Mouse (Mus musculus) layer of hippocampus, adult 8-10 months (tissue): ENCODE measurements around the gene AI413582. TPM values are rescaled to one million over a fixed set of nuclear protein-coding genes. Genes with fewer than 3 reads are reported as not detected.

Source experiments
- DNase-seq, 2 experiments: peaks; one replicate each; pipeline ENCODE4 v3.0.0; 2022; ENCODE audit warnings: low spot score in 2 of 2
- total RNA-seq, 4 experiments: library from RNA; stranded (reverse); gene quantifications; 2 replicates each; pipeline ENCODE4 v1.2.4; 2022

Gene AI413582
- total RNA-seq, 4 experiments from 2014 or later = 61.9 to 71.6 (median 65.0) TPM

GRCm38 (mm10) chr17:27556315-27557011 lies 9.1 kb downstream of the AI413582 start, which contains the start of gene Hmga1:
Hmga1 (plus strand) TSS chr17:27556497.
- peak in 1 of 2 experiments; percentile 70 for DNase-seq

DNA sequence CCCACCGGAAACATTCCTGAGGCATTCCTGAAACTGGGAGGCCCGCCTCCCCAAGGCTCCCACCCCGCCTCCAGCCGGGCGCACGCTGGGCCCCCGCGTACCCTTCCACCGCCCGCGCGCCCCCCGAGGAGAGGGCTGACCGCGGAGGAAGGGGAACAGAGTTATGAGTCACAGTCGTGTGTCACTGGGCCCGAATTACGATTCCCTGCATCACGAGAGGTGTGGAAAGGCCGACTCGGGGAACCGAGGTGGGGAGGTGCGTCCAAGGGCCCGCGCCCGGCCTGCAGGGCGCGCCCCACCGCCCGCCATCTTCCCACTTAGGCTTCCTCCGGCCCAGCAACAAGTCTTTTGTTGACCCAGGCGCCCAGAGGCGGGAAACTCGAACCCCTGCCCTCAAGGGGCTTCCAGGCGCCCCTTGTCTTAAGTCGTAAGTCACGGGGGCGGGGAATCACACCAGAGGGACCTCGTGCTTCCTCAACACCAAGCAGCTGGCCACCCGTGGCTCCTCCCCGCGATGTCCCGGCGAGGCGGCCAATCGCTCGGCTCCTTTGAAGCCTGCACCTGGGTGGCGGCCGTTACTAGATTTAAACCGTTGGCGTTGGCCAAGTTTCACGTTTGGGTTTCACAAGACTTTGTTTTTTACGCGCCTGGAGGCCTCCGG lies 9.9 kb downstream of the AI413582 start:
- no peak for DNase-seq

DNA sequence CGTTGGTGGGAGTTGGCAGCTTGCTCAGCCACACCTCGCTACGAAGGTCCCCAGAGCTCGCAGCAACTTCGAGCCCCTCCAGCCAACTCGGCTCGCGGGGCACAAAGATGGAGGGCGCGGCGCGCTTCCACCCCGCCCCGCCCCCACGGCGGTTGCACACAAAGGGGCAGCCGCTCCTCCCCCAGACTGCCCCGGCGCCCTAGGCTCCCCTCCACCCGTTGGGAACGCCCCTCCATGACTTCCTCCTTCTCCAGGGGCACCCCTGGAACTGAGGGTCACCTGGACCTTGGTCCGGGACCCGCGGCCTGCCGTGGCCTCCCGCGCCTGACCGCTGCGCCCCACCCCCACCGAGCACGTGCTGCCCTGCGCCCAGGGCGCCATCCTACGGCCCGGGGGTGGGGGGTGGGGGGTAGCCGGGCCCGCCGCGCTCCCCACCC lies 10.5 kb downstream of the AI413582 start:
- no peak for DNase-seq

GRCm38 (mm10) chr17:27554062-27554960 lies 11.2 kb downstream of the AI413582 start:
- DNase-seq = no peak

- no peak for DNase-seq
These were observed 13.0 kb downstream of the AI413582 start for GRCm38 (mm10) chr17:27552215-27553201.

DNA sequence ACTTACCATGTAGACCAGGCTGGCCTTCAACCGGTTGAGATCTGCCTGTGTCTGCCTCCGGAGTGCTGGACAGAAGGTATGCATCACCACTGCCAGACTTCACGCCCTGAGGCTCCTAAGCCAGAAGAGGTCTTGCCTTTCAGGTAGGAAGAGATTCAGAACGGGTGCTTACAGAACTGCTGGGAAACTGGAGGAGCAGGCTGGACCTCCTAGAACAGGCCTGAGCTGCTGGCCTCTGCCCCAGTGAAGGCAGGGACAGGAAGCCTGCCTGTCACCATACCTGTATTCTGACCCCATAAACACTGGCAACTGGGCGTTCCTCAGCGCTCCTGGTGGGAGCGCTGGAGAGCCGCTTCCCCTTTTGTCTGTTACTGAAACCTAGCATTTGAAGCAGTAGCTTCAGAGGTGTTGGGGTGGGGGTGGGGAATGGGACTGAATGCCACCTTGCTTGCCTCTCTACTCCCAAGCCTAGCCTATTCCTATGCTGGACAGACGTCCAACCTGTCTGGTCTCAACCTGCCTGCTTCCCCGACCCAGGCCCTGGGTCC lies 14.1 kb downstream of the AI413582 start:
- no peak for DNase-seq

DNA sequence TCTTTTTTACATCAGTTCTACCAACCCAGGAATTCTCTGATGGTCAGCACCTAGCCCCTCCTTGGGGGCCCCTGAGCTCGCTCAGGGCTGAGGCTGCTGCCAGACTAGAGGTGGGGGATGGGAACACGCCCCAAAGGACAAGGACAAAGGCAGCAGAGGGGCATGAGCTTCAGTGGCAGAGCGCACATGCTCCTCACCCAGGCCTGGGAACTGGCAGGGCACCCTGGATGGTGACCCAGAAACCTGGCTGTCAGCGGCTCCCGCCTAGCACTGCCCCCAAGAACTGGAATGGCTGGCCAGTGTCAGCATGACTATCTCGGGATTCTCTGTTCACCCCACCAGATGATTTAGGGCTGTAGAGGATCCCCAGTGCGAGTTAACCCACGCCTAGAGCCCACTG lies 16.3 kb downstream of the AI413582 start:
- no peak for DNase-seq

GRCm38 (mm10) chr17:27547253-27547868 lies 18.2 kb downstream of the AI413582 start:
- DNase-seq = no peak

DNA sequence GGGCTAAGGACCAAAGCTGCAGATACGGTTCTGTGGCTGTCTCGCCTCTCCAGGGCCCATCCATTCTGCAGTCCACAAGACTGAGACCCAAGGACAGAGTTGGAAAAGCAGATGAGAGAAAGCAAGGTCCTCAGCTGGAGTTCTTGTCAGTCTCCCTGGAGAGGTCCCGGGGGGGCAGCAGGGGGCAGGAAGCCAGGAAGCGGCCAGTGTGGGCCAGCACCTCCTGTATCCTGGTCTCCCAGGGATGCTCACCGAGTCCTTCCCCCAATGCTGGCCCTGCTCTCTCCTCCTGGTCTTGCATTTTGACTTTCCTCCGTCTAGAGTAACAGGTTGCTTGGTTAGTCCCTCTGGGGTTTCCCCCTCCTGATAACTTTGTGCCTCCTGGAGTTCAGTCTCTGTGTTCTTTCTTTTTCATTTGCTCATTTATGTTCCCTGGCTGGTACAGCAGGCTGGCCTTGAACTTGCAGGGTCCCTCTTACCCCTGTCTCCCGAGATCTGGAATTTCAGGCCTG lies 18.9 kb downstream of the AI413582 start:
- DNase-seq = no peak

DNA sequence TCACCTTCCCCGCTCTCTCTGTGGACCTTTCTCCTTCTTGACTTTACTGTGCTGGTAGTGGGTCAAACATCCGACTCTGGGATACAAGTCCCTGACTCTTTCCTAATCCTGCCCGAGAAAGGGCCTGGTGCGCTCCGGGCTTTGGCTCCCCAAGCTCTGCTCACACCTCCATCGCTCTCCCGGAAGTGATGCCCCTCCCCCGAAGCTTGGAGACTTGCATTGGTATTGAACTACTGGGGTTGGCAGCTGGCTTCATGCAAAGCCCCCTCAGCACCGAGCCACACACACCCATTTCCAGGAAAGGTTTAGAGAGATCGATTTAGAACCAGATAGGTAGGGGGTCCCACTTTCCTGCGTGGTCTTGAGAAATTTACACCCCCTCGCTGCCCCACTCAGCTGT lies 19.6 kb downstream of the AI413582 start:
- DNase-seq = no peak

GRCm38 (mm10) chr17:27544551-27544950 lies 21.0 kb downstream of the AI413582 start:
- DNase-seq = no peak

DNA sequence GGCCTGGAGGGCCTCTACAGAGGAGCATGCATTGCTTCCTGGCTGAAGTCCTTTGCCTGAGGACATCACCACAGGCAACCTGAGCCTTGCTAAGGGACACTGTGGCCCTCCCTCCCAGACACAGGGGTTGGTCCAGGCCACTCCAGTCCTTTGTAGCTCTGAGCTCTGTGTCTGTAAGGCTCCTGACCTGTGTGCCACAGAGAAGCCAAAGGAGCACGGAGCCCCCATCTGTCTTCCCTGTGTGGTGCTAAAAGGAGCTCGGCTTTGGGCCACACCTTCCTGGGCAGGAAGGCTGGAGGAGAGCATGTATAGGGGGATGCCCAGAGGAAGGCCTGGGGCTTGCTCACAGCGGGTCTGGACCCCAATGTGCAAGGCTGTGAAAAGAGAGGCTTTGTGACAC lies 23.6 kb downstream of the AI413582 start:
- no peak for DNase-seq

- DNase-seq = no peak
These were observed 24.3 kb downstream of the AI413582 start for GRCm38 (mm10) chr17:27541261-27541660.

GRCm38 (mm10) chr17:27534718-27535117 lies 30.8 kb downstream of the AI413582 start:
- DNase-seq = peak; percentile 78 to 89

DNA sequence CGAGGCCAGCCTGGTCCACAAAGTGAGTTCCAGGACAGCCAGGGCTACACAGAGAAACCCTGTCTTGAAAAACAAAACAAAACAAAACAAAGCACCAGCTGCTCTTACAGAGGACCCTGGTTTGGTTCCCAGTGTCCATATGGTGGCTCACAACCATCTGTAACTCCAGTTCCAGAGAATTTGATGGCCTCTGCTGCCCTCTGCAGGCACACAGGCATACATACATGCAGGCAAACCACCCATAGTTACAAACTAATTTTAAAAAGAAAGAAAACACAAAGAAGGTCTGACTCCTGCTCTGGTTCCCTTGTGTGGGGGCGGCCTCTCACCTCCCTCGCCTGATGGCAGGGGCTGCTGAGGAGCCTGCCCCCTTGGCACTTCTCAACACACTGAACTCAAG lies 32.2 kb downstream of the AI413582 start:
- no peak for DNase-seq

GRCm38 (mm10) chr17:27532095-27532494 lies 33.5 kb downstream of the AI413582 start:
- no peak for DNase-seq

DNA sequence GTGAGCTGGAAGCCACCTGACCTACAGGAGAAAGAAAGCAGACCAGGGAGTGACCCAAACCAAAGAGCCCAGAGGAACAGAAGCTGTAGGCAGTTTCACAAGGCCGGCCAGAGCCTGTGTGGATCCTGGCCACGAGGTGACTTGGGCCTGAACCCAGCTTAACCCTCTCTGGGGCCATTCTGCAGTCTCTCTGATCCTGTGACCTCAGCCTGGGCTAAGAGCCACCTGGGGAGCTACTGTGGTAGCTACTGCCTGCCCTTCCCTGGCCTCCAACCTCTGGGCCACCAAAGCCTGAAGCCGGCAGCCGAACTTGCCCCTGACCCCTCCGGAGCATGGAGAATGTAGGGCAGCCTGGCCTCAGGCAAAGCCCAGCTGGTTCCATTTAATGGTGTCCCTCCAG lies 36.8 kb downstream of the AI413582 start:
- DNase-seq = no peak

- no peak for DNase-seq
These were observed 37.5 kb downstream of the AI413582 start for GRCm38 (mm10) chr17:27528030-27528429.

DNA sequence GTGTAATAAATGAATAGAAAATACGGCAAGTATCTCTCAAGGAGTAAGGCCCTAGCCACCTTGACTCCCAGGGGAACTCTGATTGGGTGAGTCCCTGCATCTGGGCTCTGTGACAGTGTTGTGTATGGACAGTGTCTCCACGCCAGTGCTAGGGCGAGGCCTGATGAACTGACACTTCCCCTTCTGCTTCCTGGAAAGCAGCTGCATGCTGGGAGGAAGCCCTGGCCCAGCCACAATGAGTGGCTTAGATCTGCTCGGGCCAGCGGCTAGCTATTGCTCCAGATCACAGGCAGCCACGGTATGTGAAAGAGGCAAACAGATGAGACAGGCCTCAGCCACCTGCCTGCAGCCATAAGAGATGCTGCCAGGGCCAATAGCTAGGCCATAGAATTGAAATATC lies 38.4 kb downstream of the AI413582 start:
- DNase-seq = no peak

GRCm38 (mm10) chr17:27523121-27523520 lies 42.4 kb downstream of the AI413582 start:
- DNase-seq = no peak
